Mouse (Mus musculus): ENCODE measurements at regions not wholly inside any gene's neighbourhood (a gene's known extent, or its start where the extent isn't known, plus 50 kb on each side); places are given as distances from the start of the nearest gene placed in this dataset.

GRCm38 (mm10) chr13:110633899-110634298 lies 239.1 kb downstream of the Plk2 start:
- Histone ChIP-seq H3K4me2 (replicated peaks; ENCODE audit: low read depth, low read length) (no peak overlapping the region), H3K36me3 (ENCODE audit: control insufficient read depth, insufficient read depth, low read length) (no peaks in the 10 kb centered on the region), H3K9me3 (ENCODE audit: control insufficient read depth, low read length) (no peaks in the 10 kb centered on the region), H3K4me1 (ENCODE audit: control insufficient read depth, insufficient read depth, low read length) (no peaks in the 10 kb centered on the region), H3K4me3 (ENCODE audit: low read length) (no peak overlapping the region), H3K27ac (ENCODE audit: low read depth, low read length) (no peak overlapping the region), H3K9ac (ENCODE audit: low read depth, low read length) (no peak overlapping the region), H3K27me3 (ENCODE audit: control insufficient read depth, insufficient read depth, low read length) (no peaks in the 10 kb centered on the region)
- 91% methylated on average over 1 of the region's 1 CpGs for WGBS
- ATAC-seq (ENCODE audit: low FRiP score, low TSS enrichment) = no peak

- no peak for ATAC-seq (ENCODE audit: low FRiP score, low TSS enrichment)
- 83% methylated on average over 3 of the region's 3 CpGs for WGBS
- Histone ChIP-seq H3K27ac (ENCODE audit: low read depth, low read length) (no peak overlapping the region), H3K4me1 (ENCODE audit: control insufficient read depth, insufficient read depth, low read length) (no peaks in the 10 kb centered on the region), H3K27me3 (ENCODE audit: control insufficient read depth, insufficient read depth, low read length) (no peaks in the 10 kb centered on the region), H3K9ac (ENCODE audit: low read depth, low read length) (no peak overlapping the region), H3K4me3 (ENCODE audit: low read length) (no peak overlapping the region), H3K9me3 (ENCODE audit: control insufficient read depth, low read length) (no peaks in the 10 kb centered on the region), H3K4me2 (replicated peaks; ENCODE audit: low read depth, low read length) (no peak overlapping the region), H3K36me3 (ENCODE audit: control insufficient read depth, insufficient read depth, low read length) (no peaks in the 10 kb centered on the region)
Measured at GRCm38 (mm10) chr13:110642792-110643191, 247.9 kb downstream of the Plk2 start.

- no peak for ATAC-seq (ENCODE audit: low FRiP score, low TSS enrichment)
- H3K27ac ChIP-seq (ENCODE audit: low read depth, low read length) = no peak overlapping the region
- no peak overlapping the region for H3K9ac ChIP-seq (ENCODE audit: low read depth, low read length)
- H3K4me3 ChIP-seq (ENCODE audit: low read length) = no peak overlapping the region
- 36% methylated on average over 11 of the region's 11 CpGs for WGBS
- H3K4me2 ChIP-seq (replicated peaks; ENCODE audit: low read depth, low read length) = no peak overlapping the region
- H3K9me3 ChIP-seq (ENCODE audit: control insufficient read depth, low read length) = no peaks in the 10 kb centered on the region
- no peaks in the 10 kb centered on the region for H3K36me3 ChIP-seq (ENCODE audit: control insufficient read depth, insufficient read depth, low read length)
- H3K27me3 ChIP-seq (ENCODE audit: control insufficient read depth, insufficient read depth, low read length) = no peaks in the 10 kb centered on the region
- no peaks in the 10 kb centered on the region for H3K4me1 ChIP-seq (ENCODE audit: control insufficient read depth, insufficient read depth, low read length)
Measured at GRCm38 (mm10) chr13:110643198-110643896, 248.5 kb downstream of the Plk2 start.

GRCm38 (mm10) chr13:110643897-110644213 lies 249.0 kb downstream of the Plk2 start:
- 75% methylated on average over 3 of the region's 3 CpGs for WGBS
- Histone ChIP-seq H3K36me3 (ENCODE audit: control insufficient read depth, insufficient read depth, low read length) (no peaks in the 10 kb centered on the region), H3K9me3 (ENCODE audit: control insufficient read depth, low read length) (no peaks in the 10 kb centered on the region), H3K4me2 (replicated peaks; ENCODE audit: low read depth, low read length) (no peak overlapping the region), H3K27me3 (ENCODE audit: control insufficient read depth, insufficient read depth, low read length) (no peaks in the 10 kb centered on the region), H3K9ac (ENCODE audit: low read depth, low read length) (no peak overlapping the region), H3K4me1 (ENCODE audit: control insufficient read depth, insufficient read depth, low read length) (no peaks in the 10 kb centered on the region), H3K27ac (ENCODE audit: low read depth, low read length) (no peak overlapping the region), H3K4me3 (ENCODE audit: low read length) (no peak overlapping the region)
- no peak for ATAC-seq (ENCODE audit: low FRiP score, low TSS enrichment)

- H3K4me1 ChIP-seq (ENCODE audit: control insufficient read depth, insufficient read depth, low read length) = no peaks in the 10 kb centered on the region
- ATAC-seq (ENCODE audit: low FRiP score, low TSS enrichment) = no peak
- H3K4me3 ChIP-seq (ENCODE audit: low read length) = no peak overlapping the region
- no peaks in the 10 kb centered on the region for H3K27me3 ChIP-seq (ENCODE audit: control insufficient read depth, insufficient read depth, low read length)
- WGBS = 80% methylated on average over 1 of the region's 1 CpGs
- H3K4me2 ChIP-seq (replicated peaks; ENCODE audit: low read depth, low read length) = no peak overlapping the region
- no peak overlapping the region for H3K9ac ChIP-seq (ENCODE audit: low read depth, low read length)
- H3K27ac ChIP-seq (ENCODE audit: low read depth, low read length) = no peak overlapping the region
- no peaks in the 10 kb centered on the region for H3K9me3 ChIP-seq (ENCODE audit: control insufficient read depth, low read length)
- H3K36me3 ChIP-seq (ENCODE audit: control insufficient read depth, insufficient read depth, low read length) = no peaks in the 10 kb centered on the region
Measured at GRCm38 (mm10) chr13:110649378-110649777, 254.5 kb downstream of the Plk2 start.

GRCm38 (mm10) chr13:110649870-110650497 lies 255.1 kb downstream of the Plk2 start:
- no peak overlapping the region for H3K4me2 ChIP-seq (replicated peaks; ENCODE audit: low read depth, low read length)
- no peak overlapping the region for H3K9ac ChIP-seq (ENCODE audit: low read depth, low read length)
- H3K4me3 ChIP-seq (ENCODE audit: low read length) = no peak overlapping the region
- H3K9me3 ChIP-seq (ENCODE audit: control insufficient read depth, low read length) = no peaks in the 10 kb centered on the region
- WGBS = 67% methylated on average over 2 of the region's 2 CpGs
- H3K27ac ChIP-seq (ENCODE audit: low read depth, low read length) = no peak overlapping the region
- ATAC-seq (ENCODE audit: low FRiP score, low TSS enrichment) = no peak
- H3K36me3 ChIP-seq (ENCODE audit: control insufficient read depth, insufficient read depth, low read length) = no peaks in the 10 kb centered on the region
- no peaks in the 10 kb centered on the region for H3K27me3 ChIP-seq (ENCODE audit: control insufficient read depth, insufficient read depth, low read length)
- no peaks in the 10 kb centered on the region for H3K4me1 ChIP-seq (ENCODE audit: control insufficient read depth, insufficient read depth, low read length)

- 69% methylated on average over 7 of the region's 7 CpGs for WGBS
- Histone ChIP-seq H3K4me2 (replicated peaks; ENCODE audit: low read depth, low read length) (no peak overlapping the region), H3K4me3 (ENCODE audit: low read length) (no peak overlapping the region), H3K4me1 (ENCODE audit: control insufficient read depth, insufficient read depth, low read length) (no peaks in the 10 kb centered on the region), H3K9me3 (ENCODE audit: control insufficient read depth, low read length) (no peaks in the 10 kb centered on the region), H3K27me3 (ENCODE audit: control insufficient read depth, insufficient read depth, low read length) (no peaks in the 10 kb centered on the region), H3K9ac (ENCODE audit: low read depth, low read length) (no peak overlapping the region), H3K27ac (ENCODE audit: low read depth, low read length) (no peak overlapping the region), H3K36me3 (ENCODE audit: control insufficient read depth, insufficient read depth, low read length) (no peaks in the 10 kb centered on the region)
- ATAC-seq (ENCODE audit: low FRiP score, low TSS enrichment) = no peak
Measured at GRCm38 (mm10) chr13:110652201-110652600, 257.4 kb downstream of the Plk2 start.

GRCm38 (mm10) chr13:110665073-110665800 lies 270.4 kb downstream of the Plk2 start:
- no peak for ATAC-seq (ENCODE audit: low FRiP score, low TSS enrichment)
- no peak overlapping the region for H3K4me2 ChIP-seq (replicated peaks; ENCODE audit: low read depth, low read length)
- H3K9me3 ChIP-seq (ENCODE audit: control insufficient read depth, low read length) = no peaks in the 10 kb centered on the region
- no peak overlapping the region for H3K27ac ChIP-seq (ENCODE audit: low read depth, low read length)
- H3K9ac ChIP-seq (ENCODE audit: low read depth, low read length) = no peak overlapping the region
- WGBS = 33% methylated on average over 2 of the region's 2 CpGs
- no peak overlapping the region for H3K4me3 ChIP-seq (ENCODE audit: low read length)
- no peaks in the 10 kb centered on the region for H3K27me3 ChIP-seq (ENCODE audit: control insufficient read depth, insufficient read depth, low read length)
- no peaks in the 10 kb centered on the region for H3K36me3 ChIP-seq (ENCODE audit: control insufficient read depth, insufficient read depth, low read length)
- no peaks in the 10 kb centered on the region for H3K4me1 ChIP-seq (ENCODE audit: control insufficient read depth, insufficient read depth, low read length)

GRCm38 (mm10) chr13:110667276-110667956 lies 272.6 kb downstream of the Plk2 start:
- no peak overlapping the region for H3K4me3 ChIP-seq (ENCODE audit: low read length)
- H3K27me3 ChIP-seq (ENCODE audit: control insufficient read depth, insufficient read depth, low read length) = no peaks in the 10 kb centered on the region
- H3K9me3 ChIP-seq (ENCODE audit: control insufficient read depth, low read length) = no peaks in the 10 kb centered on the region
- no peaks in the 10 kb centered on the region for H3K36me3 ChIP-seq (ENCODE audit: control insufficient read depth, insufficient read depth, low read length)
- 32% methylated on average over 7 of the region's 7 CpGs for WGBS
- H3K27ac ChIP-seq (ENCODE audit: low read depth, low read length) = no peak overlapping the region
- no peak for ATAC-seq (ENCODE audit: low FRiP score, low TSS enrichment)
- H3K9ac ChIP-seq (ENCODE audit: low read depth, low read length) = no peak overlapping the region
- H3K4me2 ChIP-seq (replicated peaks; ENCODE audit: low read depth, low read length) = no peak overlapping the region
- H3K4me1 ChIP-seq (ENCODE audit: control insufficient read depth, insufficient read depth, low read length) = no peaks in the 10 kb centered on the region

All from kidney, embryonic 14.5 days (tissue).